Mouse (Mus musculus) spleen, postnatal 4 days (tissue): ENCODE data around the gene Cfap61.

ENCODE experiments used
- DNase-seq, 2 experiments: peaks; one replicate each; pipeline ENCODE4 v3.0.0; 2022; ENCODE audit warnings: low spot score in 2 of 2

The Cfap61 gene

GRCm38 (mm10) chr2:146257609-146258008 is 323.0 kb downstream of the Cfap61 start:
- DNase-seq: no peak

GRCm38 (mm10) chr2:146258736-146259469 is 324.3 kb downstream of the Cfap61 start:
- DNase-seq: no peak

DNA sequence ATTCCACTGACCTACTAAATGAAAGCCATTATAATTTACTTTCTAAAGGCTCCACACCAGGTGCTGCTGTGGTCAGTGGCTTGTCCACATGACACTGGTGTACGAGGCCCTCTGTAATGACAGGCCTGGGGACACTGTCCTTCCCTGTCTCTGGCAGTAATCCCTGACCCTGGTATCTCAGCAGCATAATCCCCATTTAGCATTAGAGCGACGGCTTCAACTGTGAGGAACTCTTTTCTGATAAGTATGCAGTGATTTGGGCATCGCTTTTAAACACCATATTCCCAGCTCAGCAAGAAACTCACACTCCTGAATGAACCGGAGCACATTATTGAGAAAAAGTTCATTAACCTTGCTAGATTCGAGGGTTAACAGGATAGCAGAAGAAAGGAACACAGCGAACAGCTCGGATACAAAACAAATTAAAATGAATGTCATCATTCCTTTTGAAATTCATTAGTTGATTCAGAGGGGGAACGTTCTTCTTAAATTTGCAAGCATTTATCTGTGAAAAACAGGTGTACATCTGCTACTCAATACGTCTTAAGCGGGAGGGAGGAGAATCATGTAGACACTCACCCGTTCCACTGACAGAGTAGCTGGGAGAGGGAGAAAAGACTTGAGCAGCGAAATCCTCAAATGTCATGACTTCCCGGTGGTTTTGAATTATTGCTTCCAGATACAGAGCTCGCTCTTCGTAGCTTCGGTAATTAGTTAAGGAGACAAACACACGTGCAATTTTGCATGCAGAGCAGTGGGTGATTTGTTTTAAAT is 325.4 kb downstream of the Cfap61 start:
- no peak for DNase-seq

GRCm38 (mm10) chr2:146261146-146261545 is 326.6 kb downstream of the Cfap61 start:
- DNase-seq: no peak

DNA sequence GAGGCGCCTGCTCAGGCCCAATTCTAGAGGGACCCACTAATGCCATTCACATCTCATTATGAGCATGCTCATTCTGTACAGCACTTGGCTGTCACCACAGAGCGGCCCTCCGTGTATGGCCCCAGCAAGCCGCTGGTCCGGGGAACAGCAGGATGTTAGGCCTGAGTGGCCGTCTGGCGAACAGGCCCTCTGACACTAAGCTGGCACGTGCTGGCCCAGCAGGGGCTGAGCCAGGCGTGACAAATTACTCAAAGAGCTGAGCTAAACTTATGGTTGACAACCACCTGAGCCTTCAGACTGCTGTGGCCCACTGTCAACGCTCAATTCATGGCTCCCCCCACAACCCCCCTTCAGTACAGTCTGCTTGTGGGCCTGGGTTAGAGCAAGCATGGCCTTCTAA is 327.6 kb downstream of the Cfap61 start:
- DNase-seq: no peak

DNA sequence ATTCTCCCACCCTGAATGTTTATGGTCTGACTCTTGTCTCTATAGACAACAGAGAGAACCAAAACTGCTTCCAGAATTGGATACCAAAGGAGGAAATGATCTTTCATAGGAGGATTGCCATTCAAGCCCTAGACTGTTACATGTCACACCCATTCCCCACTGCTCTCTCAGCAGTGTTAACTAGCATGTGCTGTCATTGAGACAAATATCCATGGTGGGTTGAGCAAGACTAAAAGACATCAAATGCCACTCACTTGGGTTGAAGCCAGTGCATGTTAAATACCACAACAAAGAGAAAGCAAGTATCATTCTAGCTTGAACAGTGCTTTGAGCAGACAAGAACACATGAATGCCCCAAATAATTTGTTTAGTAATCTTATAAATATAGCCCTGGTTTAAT is 328.4 kb downstream of the Cfap61 start:
- DNase-seq: no peak
